Mouse (Mus musculus) cerebellum, adult 11 months (tissue): ENCODE results near the gene Rassf1.
"Not testable (repeated sequence)": the region's sequence is repeated elsewhere in the genome, so short reads cannot be mapped to it uniquely, and the experiment has no call there.

ENCODE experiments used
- DNase-seq: peaks from one replicate; pipeline ENCODE4 v3.0.0; 2022

Gene Rassf1

DNA sequence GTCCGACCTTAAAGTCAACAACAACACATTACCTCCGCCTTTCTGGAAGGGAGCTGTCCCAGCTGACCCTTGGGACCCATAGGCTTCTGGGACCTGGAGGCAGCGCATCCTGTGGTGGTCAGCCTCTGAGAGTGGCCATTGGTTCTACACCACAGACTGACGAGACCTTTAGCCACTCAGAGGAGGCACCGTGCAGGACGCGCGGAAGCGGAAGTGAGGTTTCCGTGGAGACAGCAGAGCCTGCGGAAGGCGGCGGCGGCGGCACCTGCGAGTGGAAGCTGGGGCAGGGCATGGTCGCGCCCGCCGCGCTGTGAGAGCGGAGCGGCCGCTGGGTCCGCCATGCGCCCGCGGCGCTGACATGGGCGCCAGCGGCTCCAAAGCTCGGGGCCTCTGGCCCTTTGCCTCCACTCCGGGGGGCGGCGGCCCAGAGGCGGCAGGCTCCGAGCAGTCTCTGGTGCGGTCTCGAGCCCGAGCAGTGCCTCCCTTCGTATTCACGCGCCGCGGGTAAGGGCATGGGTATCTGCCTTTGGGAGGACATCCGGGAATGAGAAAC lies 11.8 kb downstream of the Rassf1 start, which contains the start of gene Tusc2:
Gene Tusc2, plus strand, starts transcription at position 227 of the 553 bp plus-strand sequence.
- DNase-seq = peak; percentile 90

GRCm38 (mm10) chr9:107565556-107565955 lies 14.2 kb downstream of the Rassf1 start:
- not testable (repeated sequence) for DNase-seq

- DNase-seq = peak; percentile 72
These were observed 14.8 kb downstream of the Rassf1 start for GRCm38 (mm10) chr9:107566041-107566709.

DNA sequence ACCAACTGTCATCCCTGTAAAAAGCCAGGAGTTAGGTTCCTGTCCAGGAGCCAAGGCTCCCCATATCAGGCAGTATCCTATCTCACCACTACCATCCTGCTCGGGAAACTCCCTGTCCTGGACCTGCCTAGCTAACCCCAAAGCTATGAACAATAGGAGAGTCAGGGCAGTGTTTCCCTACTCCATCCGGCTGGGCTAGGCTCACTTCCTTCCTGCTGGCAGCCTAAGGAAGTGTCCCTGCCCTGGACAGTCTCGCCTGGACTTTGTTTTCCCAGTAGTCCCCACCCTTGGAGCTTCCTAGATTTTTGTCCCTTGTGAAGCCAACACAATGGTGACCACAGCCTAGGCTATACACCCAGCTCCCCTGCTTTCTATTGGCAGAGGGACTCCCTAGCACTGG lies 15.5 kb downstream of the Rassf1 start:
- DNase-seq = no peak

- no peak for DNase-seq
These were observed 16.5 kb downstream of the Rassf1 start, which contains the start of gene Hyal2 for GRCm38 (mm10) chr9:107567702-107568319. Gene Hyal2, plus strand, starts transcription at chr9:107567945.

- DNase-seq = peak; percentile 77
These were observed 17.2 kb downstream of the Rassf1 start for GRCm38 (mm10) chr9:107568331-107569261.

- no peak for DNase-seq
These were observed 17.9 kb downstream of the Rassf1 start for GRCm38 (mm10) chr9:107569270-107569669.

GRCm38 (mm10) chr9:107570016-107570415 lies 18.7 kb downstream of the Rassf1 start:
- DNase-seq = no peak

DNA sequence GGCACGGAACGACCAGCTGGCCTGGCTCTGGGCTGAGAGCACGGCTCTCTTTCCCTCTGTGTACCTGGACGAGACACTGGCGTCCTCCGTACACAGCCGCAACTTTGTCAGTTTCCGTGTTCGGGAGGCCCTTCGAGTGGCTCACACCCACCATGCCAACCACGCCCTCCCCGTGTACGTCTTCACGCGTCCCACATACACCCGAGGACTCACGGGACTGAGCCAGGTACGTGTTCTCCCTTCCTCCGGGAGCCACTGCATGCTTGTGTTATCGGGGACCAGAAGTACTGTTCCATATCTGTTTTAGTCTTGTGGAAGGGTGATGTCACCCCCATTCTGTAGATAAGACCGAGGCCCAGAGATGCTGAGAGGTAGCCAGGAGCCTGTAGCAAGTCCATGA lies 19.5 kb downstream of the Rassf1 start:
- DNase-seq = no peak

DNA sequence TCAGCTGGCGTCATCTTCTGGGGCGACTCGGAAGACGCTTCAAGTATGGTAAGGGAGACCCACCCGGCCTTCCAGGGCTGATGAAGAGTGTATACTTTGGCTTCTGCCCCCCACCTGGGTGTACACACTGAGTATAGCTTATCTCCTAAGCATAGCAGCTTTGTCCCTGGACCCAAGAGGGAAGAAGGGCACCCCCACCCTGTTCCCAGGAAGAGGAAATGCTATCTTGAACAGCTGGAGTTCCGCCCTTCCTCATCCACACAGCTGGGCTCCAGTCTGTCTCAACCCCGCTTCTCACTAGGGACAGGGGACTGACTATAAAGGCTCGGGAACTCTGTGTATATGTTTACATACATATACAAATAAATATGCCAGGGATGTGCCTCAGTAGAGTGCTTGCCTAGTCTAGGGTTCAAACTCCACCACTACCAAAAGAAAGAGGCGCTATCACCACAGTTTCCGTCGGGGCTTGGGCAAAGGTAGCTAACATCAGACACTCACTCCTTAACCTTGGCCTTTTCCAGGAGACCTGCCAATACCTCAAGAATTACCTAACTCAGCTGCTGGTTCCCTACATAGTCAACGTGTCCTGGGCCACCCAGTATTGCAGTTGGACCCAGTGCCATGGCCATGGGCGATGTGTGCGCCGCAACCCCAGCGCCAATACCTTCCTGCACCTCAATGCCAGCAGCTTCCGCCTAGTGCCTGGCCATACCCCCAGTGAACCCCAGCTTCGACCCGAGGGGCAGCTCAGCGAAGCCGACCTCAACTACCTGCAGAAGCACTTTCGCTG lies 20.4 kb downstream of the Rassf1 start:
- DNase-seq = no peak

- DNase-seq = no peak
These were observed 20.9 kb downstream of the Rassf1 start for GRCm38 (mm10) chr9:107572327-107572662.

DNA sequence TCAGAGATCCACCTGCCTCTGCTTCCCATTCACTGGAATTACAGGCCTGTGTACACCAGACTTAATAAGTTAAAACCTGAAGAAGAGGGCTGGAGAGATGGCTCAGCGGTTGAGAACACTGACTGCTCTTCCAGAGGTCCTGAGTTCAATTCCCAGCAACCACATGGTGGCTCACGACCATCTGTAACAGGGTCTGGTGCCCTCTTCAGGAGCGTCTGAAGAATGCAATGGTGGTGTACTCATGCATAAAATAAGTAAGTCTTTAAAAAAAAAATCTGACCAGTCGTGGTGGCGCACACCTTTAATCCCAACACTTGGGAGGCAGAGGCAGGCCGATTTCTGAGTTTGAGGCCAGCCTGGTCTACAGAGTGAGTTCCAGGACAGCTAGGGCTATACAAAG lies 22.4 kb downstream of the Rassf1 start:
- DNase-seq = not testable (repeated sequence)

GRCm38 (mm10) chr9:107575579-107576356 lies 24.4 kb downstream of the Rassf1 start:
- no peak for DNase-seq

GRCm38 (mm10) chr9:107576357-107577107 lies 25.2 kb downstream of the Rassf1 start, which contains the start of gene Hyal1:
Gene Hyal1, plus strand, starts transcription at chr9:107576927.
- DNase-seq = no peak

DNA sequence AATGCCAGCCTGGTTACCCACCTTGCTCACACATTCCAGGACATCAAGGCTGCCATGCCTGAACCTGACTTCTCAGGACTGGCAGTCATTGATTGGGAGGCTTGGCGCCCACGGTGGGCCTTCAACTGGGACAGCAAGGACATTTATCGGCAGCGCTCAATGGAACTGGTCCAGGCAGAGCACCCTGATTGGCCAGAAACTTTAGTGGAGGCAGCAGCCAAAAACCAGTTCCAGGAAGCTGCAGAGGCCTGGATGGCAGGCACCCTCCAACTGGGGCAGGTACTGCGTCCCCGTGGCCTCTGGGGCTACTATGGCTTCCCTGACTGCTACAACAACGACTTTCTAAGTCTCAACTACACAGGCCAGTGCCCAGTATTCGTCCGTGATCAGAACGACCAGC lies 26.5 kb downstream of the Rassf1 start:
- DNase-seq = no peak

- DNase-seq = no peak
These were observed 27.2 kb downstream of the Rassf1 start, which contains the start of gene Naa80 for GRCm38 (mm10) chr9:107578587-107578986. Gene Naa80, plus strand, starts transcription at chr9:107578887.

GRCm38 (mm10) chr9:107579023-107579900 lies 27.9 kb downstream of the Rassf1 start:
- no peak for DNase-seq

DNA sequence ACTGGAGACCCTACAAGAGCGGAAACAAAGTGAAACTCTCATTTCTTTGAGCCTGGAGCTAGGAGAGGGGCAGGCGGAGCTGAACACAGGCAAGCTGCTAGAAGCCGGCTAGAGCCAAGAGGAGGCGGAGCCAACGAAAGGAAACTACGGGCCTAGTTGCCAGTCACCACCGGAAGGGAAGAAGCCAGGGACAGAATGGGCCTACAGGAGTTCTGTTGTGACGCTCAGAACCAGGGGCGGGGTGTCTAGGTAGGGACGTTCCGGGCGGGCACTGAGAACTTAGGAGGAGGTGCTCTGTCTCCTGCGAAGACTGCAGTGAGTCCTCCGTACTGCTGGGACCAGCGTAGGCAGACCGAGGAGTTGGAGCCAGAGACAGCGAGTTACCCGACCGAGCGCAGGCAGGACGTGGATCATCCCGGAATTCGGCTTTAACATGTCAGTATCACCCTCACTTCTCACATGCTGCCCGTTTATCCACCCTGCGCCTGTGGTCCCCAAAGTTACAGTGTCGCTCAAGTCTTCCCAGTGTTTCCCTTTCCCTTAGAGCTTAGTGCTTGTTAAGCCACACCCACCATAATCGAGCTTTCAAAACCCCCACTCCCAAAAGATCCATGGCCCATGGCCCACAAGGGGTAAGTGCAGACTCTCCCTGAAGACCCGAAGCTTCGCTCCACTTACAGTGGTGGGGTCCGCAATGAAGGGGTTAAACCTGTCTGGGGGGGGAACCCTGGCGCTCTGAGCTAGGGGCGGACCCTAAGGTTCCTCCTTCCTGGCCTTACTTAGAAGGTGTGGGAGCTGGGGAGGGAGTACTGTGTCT lies 29.4 kb downstream of the Rassf1 start, which contains the start of gene Hyal3:
Gene Hyal3, plus strand, starts transcription at position 318 of the 817 bp plus-strand sequence.
- DNase-seq = peak; percentile 81
